Mouse (Mus musculus) limb, embryonic 12.5 days (tissue): ENCODE measurements around the gene Olfr543. TPM values are rescaled to one million over a fixed set of nuclear protein-coding genes. Genes with fewer than 3 reads are reported as not detected.

ENCODE experiments used
- ATAC-seq: fragments of 200-750 bp; cut with Nextera tagmentation; 2 replicates; pipeline ENCODE4 v1.8.0; 2017; ENCODE audit warnings: low read depth, moderate TSS enrichment; ENCODE audit not compliant: insufficient number of reproducible peaks, insufficient read depth, low FRiP score, low TSS enrichment
- H3K27ac ChIP-seq: fragments of 300-500 bp; sonication (generic); 2 replicates; pipeline ENCODE4 v1.5.1; 2016; ENCODE audit warnings: mild to moderate bottlenecking, moderate library complexity
- H3K27me3 ChIP-seq: fragments of 300-500 bp; sonication (generic); 2 replicates; pipeline ENCODE4 v1.6.1; 2016; ENCODE audit warnings: mild to moderate bottlenecking, moderate library complexity
- H3K36me3 ChIP-seq: fragments of 300-500 bp; sonication (generic); 2 replicates; pipeline ENCODE4 v1.6.1; 2016; ENCODE audit warnings: mild to moderate bottlenecking, moderate library complexity
- H3K4me1 ChIP-seq: fragments of 300-500 bp; sonication (generic); replicated peaks from 2 replicates; pipeline ENCODE4 v1.6.1; 2016
- H3K4me2 ChIP-seq: fragments of 300-500 bp; sonication (generic); 2 replicates; pipeline ENCODE4 v1.6.1; 2016; ENCODE audit warnings: mild to moderate bottlenecking, moderate library complexity
- H3K4me3 ChIP-seq: fragments of 300-500 bp; sonication (generic); replicated peaks from 2 replicates; pipeline ENCODE4 v1.5.1; 2016; ENCODE audit warnings: mild to moderate bottlenecking
- H3K9ac ChIP-seq: fragments of 300-500 bp; sonication (generic); replicated peaks from 2 replicates; pipeline ENCODE4 v1.6.1; 2016; ENCODE audit warnings: mild to moderate bottlenecking, moderate library complexity
- H3K9me3 ChIP-seq: fragments of 300-500 bp; sonication (generic); 2 replicates; pipeline ENCODE4 v1.6.1; 2016; ENCODE audit warnings: mild to moderate bottlenecking, moderate library complexity
- WGBS: fragments of 180-500 bp; shearing (Covaris S2); methylation state at CpG from one replicate; pipeline ENCODE4 v1.1.7; 2016; 5-methylcytosine and 5-hydroxymethylcytosine counted together
- polyA plus RNA-seq: library from polyadenylated mRNA; unstranded; fragments of >200 nt; fragmentation: Nextera tagmentation; extraction: Ambion mirVana; gene quantifications from 2 replicates; pipeline ENCODE4 v1.2.1, GENCODE M21; 2016

Gene Olfr543
- polyA plus RNA-seq, 1 experiment from 2014 or later: 0.33 TPM

DNA sequence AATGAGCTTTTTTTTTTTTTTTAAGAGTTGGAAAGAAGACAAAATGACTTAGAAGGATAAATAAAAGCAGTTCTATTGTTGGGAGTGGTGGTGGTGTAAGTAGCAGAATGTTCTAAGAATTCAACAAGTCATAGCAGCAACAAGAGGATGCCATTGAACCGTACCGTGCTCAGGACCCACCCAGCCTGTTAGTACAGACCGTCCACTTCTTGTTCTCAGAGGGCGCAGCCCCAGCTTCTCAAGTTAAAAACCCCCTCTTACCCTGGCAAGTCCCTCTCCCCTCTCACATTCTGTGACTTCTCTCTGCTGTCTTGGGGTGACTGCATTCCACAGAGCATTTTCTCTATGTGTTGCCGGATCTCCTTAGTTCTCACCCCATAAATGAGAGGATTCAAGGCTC, 4.9 kb downstream of the Olfr543 start:
- Histone ChIP-seq H3K4me3 (no peak overlapping the region), H3K9me3 (no peaks in the 10 kb centered on the region), H3K27me3 (no peaks in the 10 kb centered on the region), H3K4me1 (no peaks in the 10 kb centered on the region), H3K36me3 (no peaks in the 10 kb centered on the region), H3K9ac (no peak overlapping the region), H3K27ac (no peak overlapping the region), H3K4me2 (no peak overlapping the region)
- 90% methylated on average over 5 of the region's 5 CpGs for WGBS
- ATAC-seq: no peak

DNA sequence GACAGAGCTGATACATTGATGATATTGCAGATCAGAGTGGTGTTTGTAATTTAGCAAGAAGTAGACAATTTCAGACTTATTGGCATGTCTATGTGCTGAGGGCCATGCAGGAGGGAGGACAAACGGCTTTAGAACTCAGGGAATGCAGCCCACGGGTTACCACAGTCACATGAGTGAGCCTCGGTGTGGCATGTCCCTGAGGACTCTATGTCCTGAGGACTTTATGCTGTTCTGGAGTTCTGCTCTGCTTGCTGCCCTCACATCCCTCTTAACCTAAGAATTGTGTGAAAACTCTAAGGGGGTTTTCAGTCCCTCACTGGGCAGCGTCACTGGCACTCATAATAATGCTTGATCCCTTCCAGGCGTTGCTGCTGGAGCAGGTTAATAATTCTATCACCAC, 8.8 kb downstream of the Olfr543 start:
- peaks cover 31% of the 10 kb centered on the region for H3K36me3 ChIP-seq
- no peak overlapping the region for H3K9ac ChIP-seq
- H3K27me3 ChIP-seq: no peaks in the 10 kb centered on the region
- no peaks in the 10 kb centered on the region for H3K9me3 ChIP-seq
- no peak overlapping the region for H3K4me3 ChIP-seq
- H3K27ac ChIP-seq: no peak overlapping the region
- WGBS: 45% methylated on average over 5 of the region's 5 CpGs
- no peak for ATAC-seq
- no peaks in the 10 kb centered on the region for H3K4me1 ChIP-seq
- no peak overlapping the region for H3K4me2 ChIP-seq

DNA sequence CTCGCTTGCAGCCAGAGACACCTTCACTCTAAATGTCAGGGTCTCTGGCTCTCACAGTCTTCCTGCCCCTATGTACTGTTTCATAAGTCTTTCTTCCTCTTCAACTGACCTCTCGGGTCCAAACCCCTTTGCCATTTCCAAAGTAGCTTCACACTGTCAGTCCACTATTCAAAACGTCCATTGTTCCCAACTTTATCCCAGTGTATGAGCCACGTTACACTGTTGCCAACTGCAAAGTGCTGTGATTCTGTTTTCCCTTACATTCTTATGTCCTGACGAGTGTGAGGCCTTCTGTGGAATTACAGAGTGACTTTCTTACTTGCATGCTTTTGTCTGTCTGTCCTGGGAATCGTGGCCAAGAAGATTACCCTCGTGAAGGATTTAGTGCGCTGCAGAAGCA, 13.9 kb downstream of the Olfr543 start:
- Histone ChIP-seq H3K9ac (no peak overlapping the region), H3K27me3 (no peaks in the 10 kb centered on the region), H3K4me3 (no peak overlapping the region), H3K4me2 (no peak overlapping the region), H3K36me3 (peaks cover 80% of the 10 kb centered on the region), H3K27ac (no peak overlapping the region), H3K4me1 (no peaks in the 10 kb centered on the region), H3K9me3 (no peaks in the 10 kb centered on the region)
- WGBS: 93% methylated on average over 8 of the region's 8 CpGs
- ATAC-seq: no peak

DNA sequence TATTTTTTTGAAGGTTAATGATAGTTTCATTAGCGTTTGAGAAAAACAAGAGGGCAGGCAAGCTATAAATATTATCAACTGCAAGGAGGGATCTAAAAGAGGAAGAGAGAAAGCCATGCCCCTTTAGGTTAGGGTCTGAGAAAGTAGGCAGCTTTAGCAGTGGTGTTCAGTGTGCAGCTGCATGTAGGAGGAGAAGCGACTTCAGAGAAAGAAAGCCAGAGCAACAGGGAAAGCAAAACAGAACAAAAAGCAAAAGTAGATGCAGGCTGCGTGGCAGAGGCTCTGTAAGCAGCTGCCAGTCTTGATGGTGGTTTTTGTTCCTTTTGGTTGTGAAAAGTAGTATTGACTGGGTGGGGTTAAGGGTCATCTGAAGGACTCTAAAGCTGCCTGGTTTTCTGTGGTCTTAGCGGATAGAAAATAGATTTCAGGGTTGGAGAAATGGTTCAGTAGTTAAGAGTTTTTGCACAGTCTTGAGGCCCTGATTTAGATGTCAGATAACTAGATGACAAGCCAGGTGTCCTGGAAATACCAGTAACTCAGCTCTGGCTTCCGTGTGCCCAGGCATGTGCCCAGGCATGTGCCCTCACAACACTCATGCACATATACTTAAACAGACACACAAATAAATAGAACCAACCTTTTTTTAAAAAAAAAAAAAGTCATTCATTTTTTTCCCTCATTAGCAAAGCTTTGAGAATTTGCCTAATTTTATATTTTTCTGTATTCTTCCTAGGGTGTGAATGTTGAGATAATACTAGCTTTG, 22.7 kb downstream of the Olfr543 start:
- Histone ChIP-seq H3K4me1 (no peaks in the 10 kb centered on the region), H3K4me3 (no peak overlapping the region), H3K4me2 (no peak overlapping the region), H3K9ac (no peak overlapping the region), H3K9me3 (no peaks in the 10 kb centered on the region), H3K27me3 (no peaks in the 10 kb centered on the region), H3K27ac (no peak overlapping the region), H3K36me3 (peaks cover 96% of the 10 kb centered on the region)
- no peak for ATAC-seq
- 93% methylated on average over 5 of the region's 5 CpGs for WGBS

DNA sequence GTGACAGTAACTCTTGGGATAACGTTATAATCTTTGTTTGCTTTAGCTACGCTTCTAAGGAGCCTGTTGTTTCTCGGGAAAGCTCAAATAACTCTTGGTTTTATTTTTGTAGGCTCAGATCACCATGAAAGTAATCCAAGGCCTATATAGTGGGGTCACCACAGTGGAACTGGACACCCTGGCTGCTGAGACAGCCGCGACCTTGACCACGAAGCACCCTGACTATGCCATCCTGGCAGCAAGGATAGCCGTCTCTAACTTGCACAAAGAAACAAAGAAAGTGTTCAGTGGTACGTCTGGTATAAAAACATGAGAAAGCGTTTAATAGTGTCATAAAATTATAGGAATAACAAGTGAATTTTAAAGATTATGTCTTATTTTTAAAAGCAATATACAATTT, 35.0 kb downstream of the Olfr543 start:
- Histone ChIP-seq H3K4me1 (peaks cover 20% of the 10 kb centered on the region), H3K27me3 (no peaks in the 10 kb centered on the region), H3K4me2 (no peak overlapping the region), H3K36me3 (peaks cover 69% of the 10 kb centered on the region), H3K9me3 (no peaks in the 10 kb centered on the region), H3K9ac (no peak overlapping the region), H3K27ac (no peak overlapping the region), H3K4me3 (no peak overlapping the region)
- 89% methylated on average over 9 of the region's 9 CpGs for WGBS
- ATAC-seq: no peak

DNA sequence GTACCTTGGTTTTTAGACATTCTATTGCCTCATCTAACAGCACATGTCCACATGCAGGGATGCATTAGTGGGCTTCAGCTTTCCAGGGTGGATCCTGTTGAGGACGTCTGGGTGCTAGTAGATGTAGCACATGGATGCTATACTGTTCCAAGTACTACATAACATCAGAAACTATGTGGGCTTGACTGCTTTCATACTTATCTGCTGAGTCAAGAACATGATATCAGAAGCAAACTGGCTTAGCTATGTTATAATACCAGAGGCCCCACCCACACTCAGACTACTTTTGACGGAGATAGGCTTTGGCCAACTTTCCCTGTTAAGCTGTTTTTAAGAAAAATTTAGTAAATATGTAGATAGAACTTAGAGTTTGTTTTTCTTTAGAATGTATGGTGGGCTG, 37.2 kb downstream of the Olfr543 start:
- H3K4me1 ChIP-seq: peaks cover 20% of the 10 kb centered on the region
- H3K36me3 ChIP-seq: peaks cover 48% of the 10 kb centered on the region
- H3K4me2 ChIP-seq: no peak overlapping the region
- WGBS: 86% methylated on average over 2 of the region's 2 CpGs
- H3K9ac ChIP-seq: no peak overlapping the region
- no peak overlapping the region for H3K27ac ChIP-seq
- no peak for ATAC-seq
- no peaks in the 10 kb centered on the region for H3K27me3 ChIP-seq
- H3K4me3 ChIP-seq: no peak overlapping the region
- H3K9me3 ChIP-seq: no peaks in the 10 kb centered on the region

DNA sequence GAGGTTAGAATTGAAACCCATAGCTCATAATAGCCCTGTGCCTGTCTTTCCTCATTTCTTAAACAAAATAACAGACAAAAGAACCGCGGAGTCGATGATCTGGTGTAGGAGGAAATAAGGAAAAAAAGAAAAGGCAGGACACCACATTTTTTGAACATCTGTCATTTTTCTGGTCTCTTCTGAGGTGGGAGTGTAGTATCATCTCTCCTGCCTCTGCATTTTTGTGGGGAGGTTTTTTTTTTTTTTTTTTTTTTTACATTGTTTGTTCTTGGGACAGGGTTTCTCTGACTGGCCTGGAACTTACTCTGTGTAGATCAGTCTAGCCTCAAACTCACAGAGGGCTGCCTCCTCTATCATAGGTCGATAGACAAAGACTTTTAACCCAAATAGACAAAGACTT, 39.0 kb downstream of the Olfr543 start:
- H3K27ac ChIP-seq: peak overlapping the region; percentile 91
- 3% methylated on average over 4 of the region's 4 CpGs for WGBS

DNA sequence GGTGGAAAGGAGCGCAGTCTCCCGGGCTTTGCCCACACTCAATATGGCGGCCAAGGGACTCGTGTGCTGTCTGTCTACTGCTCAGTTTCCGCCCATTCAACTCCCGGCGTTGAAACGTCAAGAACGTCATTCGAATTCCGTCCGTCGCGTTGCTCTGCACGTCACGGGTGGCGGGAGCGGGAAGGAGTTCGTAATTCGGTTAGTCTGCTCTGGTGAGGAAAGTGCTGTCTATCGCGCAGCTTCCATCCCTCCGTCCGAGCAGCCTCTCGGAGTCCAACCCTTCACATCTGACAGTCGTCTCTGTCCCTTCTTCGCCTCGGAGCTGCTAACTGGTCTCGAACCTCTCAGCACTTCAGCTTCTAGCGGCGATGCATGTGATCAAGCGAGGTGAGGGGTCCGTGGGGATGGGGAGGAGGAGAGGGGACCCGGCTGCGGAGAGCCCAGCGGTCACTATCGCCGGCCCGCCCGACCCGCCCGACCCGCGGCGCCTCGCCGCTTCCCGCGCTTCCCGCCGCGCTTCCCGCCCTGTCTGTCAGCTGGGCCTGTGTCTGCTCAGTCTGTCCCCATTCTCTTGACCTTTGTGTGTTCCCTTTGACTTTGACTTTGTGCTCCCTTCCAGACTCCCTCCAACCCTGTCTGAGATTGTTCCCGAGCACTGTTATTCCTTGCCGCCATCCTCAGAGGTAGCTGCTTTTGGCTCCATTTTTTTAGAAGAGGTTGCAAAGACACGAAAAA, 39.7 kb downstream of the Olfr543 start, which contains the start of gene Rrm1:
Gene Rrm1 (plus strand): TSS at position 39 of the 735 bp plus-strand sequence.
- peak within 1 kb of the TSS; percentile 62 for H3K4me2 ChIP-seq
- peaks cover 20% of the 10 kb centered on the region for H3K4me1 ChIP-seq
- H3K27ac ChIP-seq: peak within 1 kb of the TSS; percentile 91
- H3K9ac ChIP-seq: peak within 1 kb of the TSS; percentile 92
- H3K9me3 ChIP-seq: no peaks in the 10 kb centered on the region
- peak; percentile 98 for ATAC-seq
- H3K36me3 ChIP-seq: peaks cover 25% of the 10 kb centered on the region
- H3K4me3 ChIP-seq: peak within 1 kb of the TSS; percentile 79
- H3K27me3 ChIP-seq: peaks cover 11% of the 10 kb centered on the region; the same call in 1 of the 2 replicates
- WGBS: under 1% methylated on average over 56 of the region's 56 CpGs

More for the DNA sequence above, 39.0 kb downstream of the Olfr543 start:
- no peak for ATAC-seq
- Histone ChIP-seq H3K27me3 (peaks cover 8% of the 10 kb centered on the region; the same call in 1 of the 2 replicates), H3K9me3 (no peaks in the 10 kb centered on the region), H3K9ac (peak overlapping the region; percentile 92), H3K4me1 (peaks cover 20% of the 10 kb centered on the region), H3K36me3 (peaks cover 30% of the 10 kb centered on the region), H3K4me2 (peak overlapping the region; percentile 62), H3K4me3 (peak overlapping the region; percentile 79)

DNA sequence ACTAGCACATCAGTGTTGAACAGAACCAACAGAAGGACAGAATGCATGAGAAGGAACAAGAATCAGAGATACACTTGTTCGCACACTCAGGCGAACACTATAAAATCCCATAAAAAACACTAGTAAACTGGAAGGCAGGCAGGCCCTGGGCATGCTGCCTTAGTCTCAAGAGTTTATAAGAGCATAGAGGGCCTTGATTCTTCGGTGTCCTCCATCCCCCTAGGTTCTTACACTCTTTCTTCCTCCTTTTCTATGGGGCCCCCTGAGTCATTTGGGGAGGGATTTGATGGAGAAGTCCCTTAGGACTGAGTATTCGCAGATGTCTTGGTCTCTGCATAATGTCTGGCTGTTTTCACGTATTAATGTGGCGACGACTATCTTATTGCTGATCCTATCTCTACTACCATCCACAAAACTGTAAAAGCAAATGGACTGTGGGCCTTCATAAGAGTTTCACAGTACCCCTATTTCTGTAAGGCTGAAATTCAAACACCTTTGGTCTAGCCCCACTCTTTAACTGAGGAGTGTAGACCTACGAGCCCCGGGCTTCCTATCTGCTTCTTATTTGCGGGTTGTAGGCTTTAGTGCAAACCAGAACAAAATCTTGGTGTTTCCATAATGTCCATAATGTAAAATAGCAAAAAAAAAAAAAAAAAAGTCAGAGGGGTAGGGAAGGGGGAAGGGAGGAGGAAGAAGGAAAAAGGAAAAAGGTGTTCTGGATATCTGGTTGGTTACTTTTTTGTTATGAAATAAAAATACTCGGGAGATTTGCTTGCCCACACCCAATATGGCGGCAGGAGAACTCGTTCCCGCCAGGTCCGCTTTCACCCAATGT, 40.4 kb downstream of the Olfr543 start:
- Histone ChIP-seq H3K36me3 (peaks cover 18% of the 10 kb centered on the region), H3K4me2 (peak overlapping the region; percentile 62), H3K9ac (no peak overlapping the region), H3K4me3 (peak overlapping the region; percentile 79), H3K27ac (peak overlapping the region; percentile 69; the same call in 1 of the 2 replicates), H3K9me3 (no peaks in the 10 kb centered on the region), H3K4me1 (peaks cover 20% of the 10 kb centered on the region), H3K27me3 (peaks cover 11% of the 10 kb centered on the region; the same call in 1 of the 2 replicates)
- peak; percentile 27 for ATAC-seq
- WGBS: 53% methylated on average over 15 of the region's 15 CpGs

DNA sequence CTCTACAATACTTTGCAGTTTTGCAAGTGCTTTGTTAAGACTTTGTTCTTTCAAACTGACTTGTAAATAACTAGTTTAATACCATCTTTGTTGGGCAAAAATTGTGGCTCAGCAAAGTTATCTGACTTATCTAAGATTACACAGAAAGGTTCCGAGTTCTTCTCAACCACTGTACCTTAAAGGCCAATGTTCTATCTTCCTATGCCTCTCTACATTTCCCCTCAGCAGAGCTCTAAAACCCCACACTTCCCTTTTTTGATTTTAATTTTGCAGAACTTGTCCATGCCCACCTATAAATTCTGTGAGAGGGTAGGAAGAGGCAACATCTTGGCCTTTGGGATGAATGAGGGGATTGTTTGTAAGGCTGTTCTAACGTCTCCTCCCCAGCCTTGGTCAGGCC, 47.1 kb downstream of the Olfr543 start:
- no peak for ATAC-seq
- H3K36me3 ChIP-seq: peaks cover 5% of the 10 kb centered on the region; the same call in 1 of the 2 replicates
- no peak overlapping the region for H3K4me2 ChIP-seq
- no peaks in the 10 kb centered on the region for H3K9me3 ChIP-seq
- H3K27me3 ChIP-seq: peaks cover 11% of the 10 kb centered on the region
- 84% methylated on average over 2 of the region's 2 CpGs for WGBS
- no peak overlapping the region for H3K4me3 ChIP-seq
- no peak overlapping the region for H3K9ac ChIP-seq
- H3K4me1 ChIP-seq: no peaks in the 10 kb centered on the region
- no peak overlapping the region for H3K27ac ChIP-seq
